Mouse (Mus musculus) E14TG2a.4 (cell line): ENCODE data around the gene Tmco4.

Experiments
- CTCF ChIP-seq: conservative IDR thresholded peaks from 2 replicates; pipeline ENCODE4 v1.5.1; 2014; ENCODE audit warnings: low read length
- NANOG ChIP-seq: IDR thresholded peaks from 2 replicates; pipeline ENCODE4 v1.6.1; 2014; ENCODE audit warnings: borderline replicate concordance, low read length, mixed read lengths
- POU5F1 ChIP-seq: IDR thresholded peaks from 2 replicates; pipeline ENCODE4 v1.6.1; 2014; ENCODE audit warnings: low read length, borderline replicate concordance

DNA sequence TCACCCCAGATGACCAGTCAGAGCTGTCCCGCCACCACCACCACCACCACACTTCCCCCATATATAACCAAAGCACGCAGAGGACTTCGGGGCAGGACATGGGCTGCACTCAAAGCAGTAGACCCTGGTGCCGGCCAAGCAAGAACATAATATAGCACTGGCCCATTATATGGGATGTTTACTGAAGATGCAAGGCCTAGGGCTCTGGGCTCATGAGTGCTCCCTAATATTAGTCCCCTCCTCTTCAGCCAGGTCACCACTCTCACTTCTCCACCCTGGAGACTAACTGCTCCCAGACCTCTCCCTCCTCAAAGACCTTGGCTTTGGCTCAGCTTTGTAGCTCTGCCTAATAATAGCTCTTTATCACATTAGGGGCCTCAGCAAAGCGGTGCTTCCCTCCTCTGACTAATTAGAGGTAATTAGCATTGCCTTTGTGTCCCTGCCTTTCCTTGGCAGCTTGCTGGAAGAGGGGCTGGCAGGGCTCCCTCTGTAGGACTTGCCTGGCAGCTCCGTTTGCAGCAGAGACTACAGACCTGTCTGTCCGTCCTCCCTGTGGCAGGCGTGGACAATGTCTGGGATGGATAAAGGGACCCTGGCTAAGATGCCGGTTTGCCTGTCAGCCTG, 81.7 kb downstream of the Tmco4 start:
- no peak for TF ChIP-seq CTCF
- TF ChIP-seq POU5F1: no peak
- TF ChIP-seq NANOG: no peak
